Mouse (Mus musculus) megakaryocyte progenitor cell, adult 5-6 weeks (primary cell): Measurements from ENCODE around the gene Ndel1. TPM values are rescaled to one million over a fixed set of nuclear protein-coding genes. Genes with fewer than 3 reads are reported as not detected.
A peak's percentile ranks its signal among the peaks of the same experiment; 100 is the strongest.

Source experiments
- ATAC-seq: replicated peaks from 2 replicates; pipeline ENCODE4 v1.8.0; 2016; ENCODE audit warnings: mild to moderate bottlenecking, moderate TSS enrichment, inconsistent platforms; ENCODE audit not compliant: poor library complexity
- total RNA-seq, 2 experiments: library from RNA; stranded (forward) in 1 of 2; stranded (reverse) in 1 of 2; fragments of 157-497, 149-512 nt in 1 of 2; fragments of 200-1000 nt in 1 of 2; gene quantifications; 2 replicates each; pipeline versions ENCODE4 v1.2.3 to v1.2.4; 2015 to 2017

Ndel1 gene
- total RNA-seq, 2 experiments from 2014 or later, result 26.2 to 35.9 TPM

DNA sequence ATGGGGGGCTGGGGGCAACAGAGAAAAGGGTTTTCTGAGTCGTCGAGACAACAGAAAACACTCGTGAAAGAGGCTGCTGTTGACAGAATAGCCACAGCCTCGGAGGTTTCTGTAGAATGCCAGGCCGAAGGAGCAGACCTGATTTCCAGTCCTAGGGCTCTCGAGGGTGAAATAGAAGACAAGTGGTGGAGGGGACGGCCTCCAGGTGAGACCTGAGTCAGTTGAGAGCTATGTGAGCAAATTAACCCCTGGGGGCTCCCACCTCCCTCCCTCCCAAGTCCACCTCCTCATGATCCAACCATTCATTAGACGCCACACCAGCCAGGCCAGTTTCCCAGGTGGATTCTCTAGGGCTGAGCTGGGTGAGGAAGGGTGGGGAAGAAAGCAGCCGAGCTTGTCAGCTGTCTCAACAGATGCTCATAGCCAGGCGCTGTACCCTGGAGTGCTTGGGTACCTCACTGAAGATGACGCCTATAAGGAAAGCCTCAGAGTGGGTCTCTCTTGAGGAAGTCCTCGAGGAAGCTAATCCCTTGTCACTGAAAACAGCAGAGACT, 22.3 kb upstream of the Ndel1 start:
- no peak for ATAC-seq

DNA sequence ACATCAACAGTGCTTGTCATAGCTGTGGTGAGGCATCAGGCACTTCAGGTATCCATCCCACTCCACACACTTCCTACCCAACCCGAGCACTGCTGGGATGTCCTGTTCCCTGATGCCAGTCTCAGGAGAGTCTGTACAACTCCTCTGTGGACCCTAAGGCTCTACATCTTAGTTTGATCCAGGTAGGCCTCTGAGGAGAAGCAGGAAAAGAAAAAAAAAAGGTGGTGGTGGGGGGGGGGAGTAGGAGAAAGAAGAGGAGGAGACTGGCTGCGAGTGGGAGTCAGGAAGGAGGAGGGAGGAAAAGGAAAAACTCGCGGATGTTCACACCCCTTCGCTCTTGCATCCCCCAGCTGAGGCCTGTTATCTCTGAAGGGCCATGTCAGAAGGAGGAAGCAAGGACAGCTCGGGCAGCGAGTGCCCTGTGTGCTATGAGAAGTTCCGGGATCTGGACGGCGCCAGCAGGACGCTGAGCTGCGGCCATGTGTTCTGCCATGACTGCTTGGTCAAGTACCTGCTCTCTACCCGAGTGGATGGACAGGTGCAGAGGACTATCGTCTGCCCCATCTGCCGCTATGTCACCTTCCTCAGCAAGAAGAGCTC, 20.7 kb upstream of the Ndel1 start:
- no peak for ATAC-seq

DNA sequence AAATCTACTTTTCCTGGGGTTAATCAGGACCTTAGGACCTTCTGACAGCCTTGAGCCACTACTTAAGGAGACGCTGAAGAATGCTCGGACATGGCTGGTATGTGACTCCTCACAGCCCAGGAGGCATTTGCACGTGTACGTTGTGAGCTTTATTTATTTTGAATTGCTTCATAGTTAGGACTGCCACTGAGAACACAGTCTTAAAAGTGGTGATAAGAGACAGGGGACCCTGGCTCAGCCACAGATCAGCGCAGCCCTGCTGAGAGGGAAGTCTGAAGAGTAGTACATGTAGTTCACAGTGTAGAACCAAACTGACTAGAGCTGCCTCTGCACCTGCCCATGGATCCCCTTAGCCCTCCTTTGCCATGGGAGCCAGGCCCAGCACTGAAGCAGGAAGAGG, 20.2 kb upstream of the Ndel1 start:
- no peak for ATAC-seq

GRCm38 (mm10) chr11:68890625-68891024, 19.0 kb upstream of the Ndel1 start:
- no peak for ATAC-seq

DNA sequence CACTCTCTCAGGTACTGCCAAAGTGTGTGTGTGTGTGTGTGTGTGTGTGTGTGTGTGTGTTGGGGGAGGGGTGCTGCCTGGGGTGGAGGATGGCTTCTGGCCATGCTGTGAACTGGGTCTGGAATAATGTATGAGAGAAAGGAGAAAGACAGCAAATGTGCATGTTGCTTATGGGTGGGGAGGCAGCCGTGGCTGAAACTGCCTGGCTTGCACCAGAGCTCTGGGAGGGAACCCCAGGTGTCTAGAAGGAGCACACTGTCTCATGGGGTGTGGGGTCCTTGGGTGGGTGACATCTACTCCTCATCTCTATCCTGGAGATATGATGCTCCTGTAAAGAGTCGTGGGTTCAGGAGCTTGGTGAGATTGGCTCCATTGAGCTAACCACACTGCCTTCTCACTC, 17.0 kb upstream of the Ndel1 start:
- ATAC-seq, result no peak

GRCm38 (mm10) chr11:68888253-68888652, 16.6 kb upstream of the Ndel1 start, which contains the start of gene Rnf222:
Gene Rnf222, plus strand, starts transcription at chr11:68888553.
- ATAC-seq, result no peak

DNA sequence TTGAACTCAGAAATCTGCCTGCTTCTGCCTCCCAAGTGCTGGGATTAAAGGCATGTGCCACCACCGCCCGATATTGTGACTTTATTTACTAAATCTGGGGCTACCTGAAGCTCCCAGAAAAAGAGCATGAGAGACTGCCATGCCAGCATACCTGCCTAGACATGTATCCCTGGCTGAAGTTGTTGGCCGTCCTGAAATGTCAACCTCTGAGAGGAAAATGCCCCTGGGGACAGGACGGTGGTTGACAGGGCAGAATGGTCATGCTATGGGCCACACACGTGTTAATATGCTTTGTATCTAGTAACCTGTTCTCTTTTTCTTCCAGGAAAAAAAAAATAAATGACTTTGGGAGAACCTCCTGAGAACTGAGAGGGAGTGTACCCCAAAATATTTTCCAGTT, 14.4 kb upstream of the Ndel1 start:
- ATAC-seq, result no peak

GRCm38 (mm10) chr11:68884368-68884767, 12.7 kb upstream of the Ndel1 start:
- peak; percentile 83 for ATAC-seq

GRCm38 (mm10) chr11:68883843-68884242, 12.2 kb upstream of the Ndel1 start:
- ATAC-seq, result no peak

- no peak for ATAC-seq
Observed at GRCm38 (mm10) chr11:68882107-68882506, 10.4 kb upstream of the Ndel1 start.

DNA sequence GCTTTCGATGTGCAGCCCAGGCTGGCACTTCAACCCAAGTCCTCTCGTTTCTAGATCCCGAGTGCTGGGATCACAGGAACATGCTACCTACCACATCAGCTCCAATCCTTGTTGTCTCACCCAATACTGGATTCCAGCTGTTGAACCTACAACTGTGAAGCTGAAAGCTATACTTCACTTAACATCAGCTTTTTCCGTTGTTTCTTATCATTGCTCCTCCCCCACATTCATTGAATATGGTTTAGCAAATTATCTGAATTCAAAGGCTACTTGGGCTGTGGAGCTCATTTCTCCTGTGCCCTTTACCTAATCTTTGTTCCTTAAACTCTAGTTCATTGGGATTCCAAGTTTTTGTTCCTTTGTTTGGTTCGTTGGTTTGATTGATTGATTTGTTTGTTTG, 7.2 kb upstream of the Ndel1 start:
- peak; percentile 54 for ATAC-seq

GRCm38 (mm10) chr11:68874841-68875240, 3.2 kb upstream of the Ndel1 start:
- peak; percentile 58 for ATAC-seq

DNA sequence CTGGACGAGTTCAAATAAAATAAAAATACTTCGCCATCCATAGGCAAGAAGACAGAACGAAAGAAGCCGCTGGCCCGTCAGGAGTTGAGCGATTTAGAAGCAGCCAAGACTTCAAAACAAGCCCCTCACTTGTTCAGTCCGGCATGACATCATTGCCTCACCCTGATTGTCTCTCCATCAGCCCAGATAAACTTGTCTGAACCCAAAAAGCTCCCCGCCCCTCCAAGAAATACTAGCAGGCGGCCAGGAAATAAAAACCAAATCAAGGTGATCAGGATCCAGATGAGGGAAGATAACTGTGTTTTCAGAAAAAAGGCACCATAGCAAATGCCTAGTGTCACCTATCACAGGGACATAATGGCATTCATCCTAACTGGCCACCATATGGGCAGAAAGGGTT, 381 bp downstream of the Ndel1 start:
- no peak for ATAC-seq

DNA sequence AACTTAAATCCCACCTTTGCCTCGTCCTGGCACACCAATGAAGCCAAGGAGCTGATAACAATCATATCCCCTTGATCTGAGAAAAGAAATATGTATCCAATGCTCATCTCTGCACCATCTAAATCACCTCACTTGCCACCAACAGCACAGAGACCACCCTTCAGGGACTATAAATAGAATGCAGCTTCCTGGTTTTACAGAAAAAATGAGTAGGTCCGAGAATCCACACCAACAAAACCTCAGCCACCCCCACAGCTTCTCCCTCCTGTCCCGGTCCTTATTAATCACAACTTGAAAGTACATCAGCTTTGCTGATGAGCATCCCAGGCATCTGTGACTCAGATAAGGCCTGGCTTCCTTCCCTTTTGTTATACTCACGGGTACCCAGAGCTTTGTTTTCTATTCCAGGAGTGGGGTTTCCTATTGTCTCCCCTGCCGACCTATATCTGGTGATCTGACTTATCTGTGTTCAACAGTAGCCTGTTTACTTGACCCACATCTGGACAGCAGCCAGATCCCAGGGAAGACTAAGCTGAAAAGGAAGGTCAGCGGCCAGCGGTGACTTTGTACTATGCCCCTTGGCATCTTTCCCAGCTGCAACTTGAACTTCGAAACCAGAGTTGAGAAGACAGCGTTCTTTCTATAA, 7.0 kb downstream of the Ndel1 start:
- ATAC-seq, result peak; percentile 35

DNA sequence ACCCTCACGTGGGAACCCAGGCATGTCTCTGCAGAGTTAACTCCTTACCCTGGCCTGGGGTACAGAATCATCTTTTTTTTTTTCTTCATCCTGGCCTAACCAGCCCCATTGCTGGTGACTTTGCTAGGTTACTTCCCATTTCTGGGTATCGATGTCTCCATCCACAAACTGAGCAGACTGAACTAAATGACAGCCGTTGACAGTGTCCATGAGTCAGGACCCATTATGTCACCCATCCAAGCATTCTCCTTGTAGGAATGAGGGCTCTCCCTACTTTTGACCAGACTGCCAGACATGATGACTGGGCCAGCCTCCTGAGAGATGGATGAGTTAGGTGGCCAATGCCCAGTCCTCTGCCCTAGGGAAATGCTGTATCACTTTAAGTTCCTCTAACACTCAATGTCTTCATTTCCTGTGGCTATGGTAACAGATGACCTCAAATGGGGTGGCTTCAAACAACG, 8.0 kb downstream of the Ndel1 start:
- peak; percentile 83 for ATAC-seq

- no peak for ATAC-seq
Observed at GRCm38 (mm10) chr11:68862260-68862659, 9.4 kb downstream of the Ndel1 start.

DNA sequence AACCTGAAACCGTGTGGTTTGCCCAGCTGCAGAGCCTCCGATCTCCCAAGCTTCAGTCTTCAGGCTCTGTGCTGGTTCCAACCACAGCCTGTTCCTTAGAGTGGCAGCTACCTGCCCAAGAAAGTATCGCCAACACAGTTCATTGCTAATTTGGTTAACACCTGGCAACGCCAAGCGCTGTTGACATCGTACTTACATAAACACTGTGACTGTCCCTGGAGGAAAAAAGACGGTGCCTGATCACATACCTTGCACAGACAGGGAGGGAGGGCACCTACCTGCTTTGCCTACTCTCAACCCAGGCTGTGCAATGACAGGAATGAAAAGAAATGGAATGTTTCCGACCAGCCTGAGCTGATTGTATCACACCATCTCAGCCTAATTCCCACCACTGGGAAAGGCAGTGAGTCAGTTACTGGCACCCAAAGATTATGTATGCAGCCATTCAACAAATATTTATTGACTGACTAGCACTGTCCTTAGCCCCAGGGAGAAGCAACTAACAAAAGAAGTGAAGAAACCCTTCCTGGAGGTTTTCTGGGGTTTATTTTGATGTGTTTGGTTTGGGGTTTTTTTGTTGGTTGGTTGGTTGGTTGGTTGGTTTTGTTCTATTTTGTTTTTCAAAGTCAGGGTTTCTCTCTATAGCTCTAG, 11.6 kb downstream of the Ndel1 start:
- no peak for ATAC-seq

- ATAC-seq, result no peak
Observed at GRCm38 (mm10) chr11:68857329-68857728, 14.3 kb downstream of the Ndel1 start.

DNA sequence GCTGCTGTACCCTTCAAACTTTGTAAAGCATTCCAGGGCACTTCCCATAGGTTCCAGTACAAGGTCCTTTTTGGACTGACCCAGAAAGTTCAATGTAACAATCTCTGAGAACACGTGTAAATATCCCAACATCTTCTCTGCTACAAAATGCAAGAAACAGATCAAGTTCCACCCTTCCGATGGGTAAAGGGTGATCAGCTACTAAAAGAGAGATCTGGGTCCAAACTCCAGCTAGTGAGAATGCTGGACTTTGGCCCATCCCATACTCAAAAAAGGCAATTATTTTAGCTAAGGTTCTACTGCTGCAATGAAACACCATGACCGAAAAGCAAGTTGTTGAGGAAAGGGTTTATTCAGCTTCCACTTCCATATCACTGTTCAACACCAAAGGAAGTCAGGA, 17.0 kb downstream of the Ndel1 start:
- no peak for ATAC-seq

DNA sequence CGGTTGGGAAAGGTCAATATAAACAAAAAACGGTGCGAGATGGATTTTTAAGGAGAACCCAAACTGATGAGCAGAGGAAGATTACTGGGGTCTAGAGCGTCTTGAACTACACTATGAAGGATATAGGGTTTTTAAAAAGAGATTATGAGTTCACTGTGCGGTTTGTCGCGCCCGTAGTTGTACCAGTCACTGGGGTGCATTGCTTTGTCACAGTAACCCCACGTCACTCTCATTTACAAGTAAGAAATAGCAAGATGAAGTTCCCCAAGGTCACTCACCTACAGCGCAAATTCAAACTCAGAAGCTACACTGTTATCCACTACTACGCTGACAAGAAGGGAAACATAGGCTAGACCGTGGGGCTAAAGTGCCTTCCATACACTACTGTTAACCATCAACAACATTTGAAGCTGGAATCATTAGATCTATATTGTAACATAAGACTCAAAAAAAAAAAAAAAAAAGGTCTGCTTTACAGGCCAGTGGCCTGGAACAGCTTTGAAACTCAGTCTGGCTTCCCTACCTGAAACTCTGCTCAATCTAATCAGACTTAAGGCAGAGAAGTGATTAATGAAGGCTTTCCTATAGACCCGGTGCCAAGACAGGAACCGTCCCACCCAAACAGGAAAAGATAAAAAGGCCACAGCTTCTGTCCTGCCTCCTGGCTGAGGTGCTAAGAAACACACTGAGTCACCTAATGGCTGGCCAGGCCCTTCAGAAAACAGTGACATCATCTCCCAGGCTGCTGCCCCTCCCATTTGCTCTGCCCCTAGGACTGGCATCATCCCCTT, 17.9 kb downstream of the Ndel1 start:
- peak; percentile 56 for ATAC-seq

DNA sequence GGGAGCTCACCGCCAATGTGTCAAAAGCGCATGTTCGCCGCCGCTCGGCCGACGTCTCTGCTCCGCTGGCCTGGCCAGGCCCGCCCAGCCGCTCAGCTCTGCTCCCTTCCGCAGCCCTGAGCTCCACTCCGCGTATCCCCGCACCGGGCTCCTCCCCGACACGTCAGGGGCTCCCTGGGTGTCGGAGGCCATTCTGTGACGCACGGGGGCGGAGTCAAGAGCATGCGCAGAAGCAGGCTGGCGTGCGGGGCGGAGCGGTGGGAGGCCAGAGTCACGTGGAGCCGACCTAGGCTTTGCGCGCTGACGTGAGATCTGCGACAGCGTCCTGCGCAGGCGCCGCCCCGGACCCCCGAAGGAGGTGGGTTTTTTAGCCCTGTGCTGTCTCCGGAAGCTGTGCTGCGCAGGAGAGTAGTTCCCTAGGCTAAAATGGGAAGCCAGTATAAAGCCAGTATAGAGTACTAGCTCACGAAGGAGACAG, 18.7 kb downstream of the Ndel1 start:
- ATAC-seq, result peak; percentile 86
